Mouse (Mus musculus) adipocyte (in vitro differentiated cells): ENCODE data around the gene Gm43552.
"Not testable (repeated sequence)": the region's sequence is repeated elsewhere in the genome, so short reads cannot be mapped to it uniquely, and the experiment has no call there.

Experiments used
- DNase-seq: peaks from one replicate; pipeline ENCODE4 v3.0.0-alpha.2; 2016; ENCODE audit warnings: low spot score

Gm43552 gene

DNA sequence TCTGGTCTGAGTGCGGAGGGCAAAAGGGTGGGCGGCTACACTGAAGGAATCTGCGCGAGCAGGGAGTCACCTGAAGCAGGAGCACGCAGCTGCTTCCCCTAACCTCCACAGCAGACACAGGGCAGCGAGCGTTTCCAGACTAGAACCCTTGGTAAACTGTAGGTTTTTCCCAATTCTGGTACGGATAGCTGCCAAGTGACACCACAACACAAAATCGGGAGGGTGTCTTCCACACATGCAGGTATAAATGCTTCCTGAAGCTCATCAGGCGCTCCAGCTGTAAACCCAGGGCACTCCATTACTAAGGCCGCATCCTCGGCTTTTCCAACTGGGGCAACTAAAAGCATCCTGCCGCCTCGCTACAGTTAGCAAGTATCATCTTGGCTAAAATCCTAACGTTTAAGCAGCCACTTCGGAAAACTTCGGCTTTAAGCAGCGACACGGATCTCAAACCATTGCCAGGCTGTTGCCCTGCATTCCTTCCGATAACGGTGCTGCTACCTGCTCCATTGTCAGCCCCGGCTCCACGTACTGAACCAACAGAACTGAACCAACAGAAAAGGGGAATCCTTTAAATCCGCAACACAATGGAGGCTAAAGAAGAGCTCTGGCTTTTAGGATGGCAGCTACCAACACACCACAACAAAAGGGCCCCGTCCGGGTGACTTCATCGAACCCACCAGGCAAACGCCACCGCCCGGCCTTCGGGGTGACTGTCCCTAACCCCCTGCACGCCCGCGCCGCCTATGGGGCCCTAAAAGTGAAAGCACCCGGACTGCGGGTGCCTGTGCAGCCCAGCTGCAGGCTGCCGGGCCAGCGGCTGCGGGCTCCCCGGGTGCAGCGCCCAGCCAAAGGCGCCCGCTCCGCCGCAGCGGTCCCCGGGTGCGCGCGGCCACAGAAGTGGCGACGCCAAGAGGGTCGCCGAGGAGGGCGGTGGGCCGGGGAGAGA, 592 bp downstream of the Gm43552 start:
- peak; percentile 78 for DNase-seq

GRCm38 (mm10) chr5:65489830-65490229, 2.8 kb downstream of the Gm43552 start:
- DNase-seq = peak; percentile 46

GRCm38 (mm10) chr5:65488725-65489124, 3.9 kb downstream of the Gm43552 start:
- no peak for DNase-seq

GRCm38 (mm10) chr5:65487381-65487780, 5.3 kb downstream of the Gm43552 start:
- DNase-seq = no peak

- DNase-seq = no peak
These were observed 6.1 kb downstream of the Gm43552 start for GRCm38 (mm10) chr5:65486514-65486913.

DNA sequence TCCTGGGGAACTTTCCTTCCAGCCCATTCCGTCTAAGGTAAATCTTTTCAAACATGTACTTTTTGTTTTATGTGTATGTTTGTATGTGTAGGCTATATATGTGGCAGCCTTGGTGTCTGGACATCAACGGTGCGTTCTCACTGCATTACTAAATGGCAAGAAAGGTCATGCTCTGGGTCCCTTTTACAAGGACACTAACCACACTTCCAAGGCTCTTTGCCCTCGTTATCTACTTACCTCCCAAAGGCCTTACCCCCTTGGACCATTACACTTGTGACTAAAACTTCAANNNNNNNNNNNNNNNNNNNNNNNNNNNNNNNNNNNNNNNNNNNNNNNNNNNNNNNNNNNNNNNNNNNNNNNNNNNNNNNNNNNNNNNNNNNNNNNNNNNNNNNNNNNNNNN, 9.6 kb downstream of the Gm43552 start:
- no peak for DNase-seq

- no peak for DNase-seq
These were observed 12.1 kb downstream of the Gm43552 start for GRCm38 (mm10) chr5:65480511-65480910.

DNA sequence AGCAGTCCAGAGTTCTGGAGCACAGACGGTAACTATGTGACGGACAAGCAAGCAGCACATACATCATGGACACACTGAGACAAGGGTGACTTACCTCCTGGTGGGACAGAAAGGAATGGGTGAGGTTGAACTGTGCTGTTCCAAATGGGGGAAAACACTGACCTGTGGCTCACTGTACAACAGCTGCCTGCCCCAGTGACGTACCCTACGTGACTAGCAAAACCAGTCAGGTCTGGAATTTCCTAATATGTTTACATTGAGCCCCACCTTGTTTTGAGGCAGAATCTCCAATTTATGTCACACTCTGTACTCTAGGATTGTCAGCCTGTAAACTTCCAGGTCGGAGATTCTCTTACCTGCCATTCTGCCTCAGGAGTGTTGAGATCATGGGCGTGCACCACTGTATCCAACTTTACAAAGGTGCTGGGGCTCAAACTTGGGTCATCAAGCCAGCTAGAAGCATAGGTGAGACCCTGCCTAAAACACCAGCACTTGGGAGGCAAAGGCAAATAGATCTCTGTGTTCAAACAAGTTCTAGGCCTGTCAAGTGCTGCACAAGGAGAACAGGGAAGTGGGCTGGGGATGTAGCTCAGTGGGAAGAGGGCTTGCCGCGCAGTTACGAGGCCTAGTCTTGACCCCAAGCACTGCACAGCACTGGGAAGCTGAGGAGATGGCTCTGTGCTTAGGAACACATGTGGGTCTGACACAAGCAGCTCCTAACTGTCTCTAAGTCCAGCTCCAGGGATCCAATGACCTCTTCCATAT, 12.8 kb downstream of the Gm43552 start:
- no peak for DNase-seq

GRCm38 (mm10) chr5:65478224-65478623, 14.4 kb downstream of the Gm43552 start:
- DNase-seq = peak; percentile 82

- DNase-seq = not testable (repeated sequence)
These were observed 15.9 kb downstream of the Gm43552 start for GRCm38 (mm10) chr5:65476739-65477138.

DNA sequence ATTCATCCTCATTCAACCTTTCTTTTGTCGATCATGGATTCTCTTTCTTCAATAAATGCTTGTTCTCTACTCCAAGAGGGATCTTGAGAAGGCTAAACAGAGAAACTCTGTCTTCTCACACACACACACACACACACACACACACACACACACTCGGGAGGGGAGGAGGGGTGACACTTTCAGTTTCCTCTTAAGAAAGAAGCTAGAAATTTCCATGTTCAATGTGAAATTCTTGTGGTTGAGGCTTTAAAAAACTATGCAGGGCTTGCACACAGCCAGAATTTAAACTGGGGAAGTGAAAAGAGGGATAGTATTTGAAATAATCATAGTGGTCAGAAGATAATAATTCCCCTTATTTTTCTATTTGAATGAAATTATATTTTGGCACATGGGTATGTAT, 16.8 kb downstream of the Gm43552 start:
- DNase-seq = peak; percentile 41

DNA sequence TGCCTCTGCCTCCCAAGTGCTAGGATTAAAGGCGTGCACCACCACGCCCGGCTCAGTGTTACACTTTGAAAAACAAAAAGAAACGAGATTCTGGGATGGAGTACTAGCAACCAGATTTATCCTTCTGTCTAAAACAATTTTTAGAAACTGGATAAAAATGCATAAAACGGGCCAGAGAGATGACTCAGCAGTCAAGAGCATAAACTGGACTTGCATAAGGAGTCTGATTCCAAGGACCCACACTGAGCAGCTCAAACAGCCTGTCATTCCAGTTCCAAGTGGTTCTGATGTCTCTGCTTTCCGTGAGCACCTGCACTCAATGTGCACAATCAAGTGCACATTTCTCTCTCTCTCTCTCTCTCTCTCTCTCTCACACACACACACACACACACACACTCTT, 22.9 kb downstream of the Gm43552 start:
- DNase-seq = peak; percentile 49

GRCm38 (mm10) chr5:65466911-65467310, 25.7 kb downstream of the Gm43552 start:
- DNase-seq = no peak

DNA sequence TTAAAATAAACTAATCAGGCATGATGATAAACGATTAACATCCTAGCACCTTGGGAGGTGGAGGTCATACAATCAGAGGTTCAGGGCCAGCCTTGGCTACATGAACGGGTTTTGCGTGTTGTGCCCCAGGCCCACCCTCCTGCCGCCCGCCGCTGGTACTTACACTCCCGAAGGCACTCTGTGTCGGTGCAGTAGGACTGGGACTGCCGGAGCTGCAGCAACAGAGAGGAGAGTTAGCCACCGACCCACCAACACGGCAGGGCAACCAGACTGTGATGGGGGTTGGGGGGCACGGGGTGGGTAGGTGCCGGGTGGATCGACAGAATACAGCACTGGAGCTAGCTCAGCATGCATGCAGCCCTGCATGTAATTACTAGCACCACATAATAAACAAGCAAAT, 32.3 kb downstream of the Gm43552 start:
- no peak for DNase-seq

DNA sequence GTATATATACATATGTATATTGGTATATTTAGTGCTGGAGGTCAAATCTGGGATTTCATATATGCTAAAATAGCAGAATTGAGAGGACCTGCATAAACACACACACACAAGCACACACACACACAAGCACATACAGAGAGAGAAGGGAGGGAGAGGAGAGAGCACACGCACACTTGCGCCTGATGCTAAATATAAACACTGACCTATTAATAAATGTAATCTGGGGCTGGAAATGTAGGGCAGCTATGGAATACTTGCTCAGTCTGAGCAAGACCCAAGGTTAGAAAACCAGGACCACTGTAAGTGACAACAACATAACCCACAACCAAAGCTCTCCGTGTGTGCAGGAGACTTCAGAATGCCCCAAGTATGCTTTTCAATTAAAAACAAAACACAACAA, 33.2 kb downstream of the Gm43552 start:
- no peak for DNase-seq

- DNase-seq = peak; percentile 74
These were observed 34.8 kb downstream of the Gm43552 start for GRCm38 (mm10) chr5:65457846-65458245.

DNA sequence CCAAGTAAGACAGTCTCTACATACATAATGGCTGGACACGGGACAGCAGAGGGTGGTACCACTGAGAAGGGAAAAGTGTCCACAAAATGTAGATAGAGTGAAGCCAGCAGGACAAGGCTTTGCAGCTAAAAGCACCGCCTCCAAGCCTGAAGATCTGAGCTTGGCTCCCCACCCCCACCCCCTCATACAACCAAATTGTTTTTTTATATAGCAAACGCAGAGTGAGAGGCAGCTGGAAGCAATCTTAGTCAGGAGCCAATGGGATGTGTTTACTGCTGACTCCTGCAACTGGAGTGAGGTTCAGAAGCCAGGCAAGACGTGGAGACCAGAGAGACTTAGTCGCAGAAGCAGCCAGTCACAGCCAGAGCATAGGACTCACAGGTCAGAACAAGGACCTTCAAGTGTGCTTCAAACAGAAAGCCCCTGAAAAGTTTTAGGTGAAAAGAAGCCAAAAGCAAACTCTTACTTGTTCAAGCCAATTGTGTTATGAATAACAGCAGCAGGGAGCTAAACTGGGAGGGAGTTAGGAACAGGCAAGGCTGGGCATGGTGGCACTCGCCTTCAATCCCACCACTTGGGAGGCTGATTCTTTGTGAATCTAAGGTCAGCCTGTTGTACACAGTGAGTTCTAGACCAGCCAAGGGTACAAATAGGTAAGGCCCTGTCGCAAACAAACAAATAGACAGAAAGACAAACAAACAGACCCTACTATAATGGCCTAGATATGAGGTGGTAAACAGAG, 35.4 kb downstream of the Gm43552 start:
- peak; percentile 64 for DNase-seq

DNA sequence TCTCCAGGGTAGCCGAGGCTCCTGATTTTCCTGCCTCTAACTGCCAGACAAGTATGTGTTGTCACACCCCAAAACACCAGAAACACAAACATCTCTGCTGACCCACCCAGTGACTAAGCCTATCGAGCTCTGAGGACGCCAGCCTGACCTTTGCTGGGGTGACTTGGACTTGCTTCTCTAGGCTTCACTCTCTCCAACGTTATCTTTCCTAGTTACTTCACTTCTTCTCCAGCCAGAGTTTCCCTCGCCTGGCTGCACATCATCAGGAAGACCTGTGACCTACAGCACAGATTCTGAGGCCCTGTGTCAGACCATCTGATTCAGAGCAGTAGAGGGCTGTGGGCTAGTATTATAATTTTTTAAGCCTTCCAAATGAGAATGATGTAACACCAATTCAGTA, 37.9 kb downstream of the Gm43552 start:
- DNase-seq = peak; percentile 72

DNA sequence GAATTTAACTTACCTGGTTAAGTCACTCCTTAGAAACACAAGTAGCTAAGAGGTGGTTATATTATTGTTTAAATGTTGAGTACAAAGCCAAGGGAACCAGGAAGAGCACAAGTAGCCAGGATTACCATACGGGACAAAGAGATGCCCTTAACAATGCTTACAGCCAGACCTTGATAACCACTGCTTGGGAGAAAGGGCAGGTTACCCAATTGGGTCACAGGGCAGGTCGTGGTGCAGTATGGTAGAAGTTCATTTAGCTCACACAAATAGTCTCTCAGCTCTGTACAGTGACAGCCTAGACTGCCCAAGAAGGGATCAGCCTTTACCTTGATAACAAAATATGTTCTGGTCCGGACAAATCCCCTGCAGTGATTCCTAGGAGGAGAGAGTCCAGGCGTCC, 43.7 kb downstream of the Gm43552 start:
- no peak for DNase-seq

- no peak for DNase-seq
These were observed 44.8 kb downstream of the Gm43552 start for GRCm38 (mm10) chr5:65447826-65448225.

- no peak for DNase-seq
These were observed 45.9 kb downstream of the Gm43552 start for GRCm38 (mm10) chr5:65446756-65447155.

DNA sequence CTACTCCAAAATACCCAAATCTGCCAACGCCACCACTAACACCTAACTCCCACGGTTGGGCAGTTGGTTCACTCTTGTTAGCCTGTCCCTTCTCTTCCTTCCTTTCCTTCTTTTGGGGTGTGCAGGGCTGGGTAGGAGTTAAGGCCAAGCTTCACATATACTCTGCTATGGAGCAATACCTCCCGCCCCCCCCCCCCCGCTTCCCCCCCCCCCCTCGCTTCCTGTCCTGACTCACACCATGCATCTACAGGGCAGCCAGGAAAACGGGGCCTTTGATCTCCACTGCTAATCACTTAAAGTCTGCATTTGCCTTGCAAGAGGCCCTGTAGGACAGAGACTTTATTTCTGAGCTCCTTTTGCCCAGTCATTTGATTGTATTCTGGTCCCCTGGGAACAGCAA, 47.7 kb downstream of the Gm43552 start:
- no peak for DNase-seq
